Mouse (Mus musculus) cerebellum, postnatal 4 days (tissue): Measurements from ENCODE around the gene Fkbp11.

ENCODE experiments used
- DNase-seq, 2 experiments: peaks; one replicate each; pipeline ENCODE4 v3.0.0; 2022; ENCODE audit warnings: low spot score in 2 of 2, mixed read lengths in 1 of 2

Fkbp11 gene

GRCm38 (mm10) chr15:98740219-98740618 lies 12.2 kb upstream of the Fkbp11 start:
- no peak for DNase-seq

- no peak for DNase-seq
These were observed 10.8 kb upstream of the Fkbp11 start for GRCm38 (mm10) chr15:98738796-98739195.

- DNase-seq: peak in 1 of 2 experiments; percentile 41
These were observed 9.9 kb upstream of the Fkbp11 start for GRCm38 (mm10) chr15:98737881-98738280.

GRCm38 (mm10) chr15:98736521-98736920 lies 8.5 kb upstream of the Fkbp11 start:
- DNase-seq: no peak

- DNase-seq: no peak
These were observed 6.1 kb upstream of the Fkbp11 start for GRCm38 (mm10) chr15:98733976-98734566.

- no peak for DNase-seq
These were observed 5.4 kb upstream of the Fkbp11 start for GRCm38 (mm10) chr15:98733370-98733769.

GRCm38 (mm10) chr15:98732006-98732531 lies 4.1 kb upstream of the Fkbp11 start:
- DNase-seq: no peak

GRCm38 (mm10) chr15:98730790-98731189 lies 2.8 kb upstream of the Fkbp11 start:
- no peak for DNase-seq

- no peak for DNase-seq
These were observed 2.0 kb upstream of the Fkbp11 start for GRCm38 (mm10) chr15:98729791-98730545.

- no peak for DNase-seq
These were observed 368 bp upstream of the Fkbp11 start for GRCm38 (mm10) chr15:98728366-98728765.

GRCm38 (mm10) chr15:98726746-98727145 lies 1.3 kb downstream of the Fkbp11 start:
- no peak for DNase-seq

- no peak for DNase-seq
These were observed 1.9 kb downstream of the Fkbp11 start for GRCm38 (mm10) chr15:98726079-98726478.

- no peak for DNase-seq
These were observed 3.6 kb downstream of the Fkbp11 start for GRCm38 (mm10) chr15:98724441-98724840.

GRCm38 (mm10) chr15:98722854-98723253 lies 5.1 kb downstream of the Fkbp11 start:
- no peak for DNase-seq

- DNase-seq: no peak
These were observed 5.8 kb downstream of the Fkbp11 start for GRCm38 (mm10) chr15:98722191-98722590.

- DNase-seq: no peak
These were observed 10.7 kb downstream of the Fkbp11 start for GRCm38 (mm10) chr15:98717301-98717700.

- DNase-seq: peak in 1 of 2 experiments; percentile 37
These were observed 13.8 kb downstream of the Fkbp11 start for GRCm38 (mm10) chr15:98714230-98714652.

GRCm38 (mm10) chr15:98710442-98710841 lies 17.6 kb downstream of the Fkbp11 start:
- peak; percentile 64 to 71 for DNase-seq

- peak; percentile 61 to 74 for DNase-seq
These were observed 20.1 kb downstream of the Fkbp11 start, which contains the start of gene Ccdc65 for GRCm38 (mm10) chr15:98707766-98708372. Gene Ccdc65, plus strand, starts transcription at chr15:98708207.

GRCm38 (mm10) chr15:98704312-98704711 lies 23.7 kb downstream of the Fkbp11 start:
- no peak for DNase-seq

GRCm38 (mm10) chr15:98699190-98700105 lies 28.6 kb downstream of the Fkbp11 start:
- peak; percentile 83 to 89 for DNase-seq
